Mouse (Mus musculus) heart, postnatal 0 days (tissue): ENCODE results near the gene Phyhd1.

Experiments
- CTCF ChIP-seq: IDR thresholded peaks from 2 replicates; pipeline ENCODE4 v1.5.1; 2016; ENCODE audit warnings: antibody characterized with exemption, control low read depth, low read depth
- EP300 ChIP-seq: IDR thresholded peaks from 2 replicates; pipeline ENCODE4 v1.6.1; 2016; ENCODE audit warnings: antibody characterized with exemption, low read depth

DNA sequence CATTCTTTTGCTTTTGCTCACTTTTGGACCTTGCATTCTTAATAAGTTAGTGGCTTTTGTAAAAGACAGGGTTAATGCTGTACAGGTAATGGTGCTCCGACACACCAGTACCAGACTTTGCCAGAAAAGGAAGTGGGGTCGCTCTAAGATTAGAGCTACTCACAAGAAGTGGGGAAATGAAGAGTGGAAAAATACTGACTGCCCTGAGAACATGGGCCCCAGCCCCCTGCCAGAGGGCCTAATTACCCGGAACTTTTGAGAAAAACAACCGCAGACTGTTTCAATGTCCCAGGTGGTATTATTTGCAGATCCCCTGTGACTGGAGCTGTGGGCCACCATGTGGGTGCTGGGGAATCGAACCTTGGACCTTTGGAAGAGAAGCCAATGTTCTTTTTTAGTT lies 30.4 kb upstream of the Phyhd1 start:
- TF ChIP-seq EP300 (no peak), CTCF (no peak)
